Mouse (Mus musculus) heart, postnatal 36 days (tissue): ENCODE data around the gene Bcor. TPM values are rescaled to one million over a fixed set of nuclear protein-coding genes. Genes with fewer than 3 reads are reported as not detected.

Experiments used
- DNase-seq, 2 experiments: peaks; one replicate each; pipeline ENCODE4 v3.0.0; 2021 to 2022
- intact Hi-C: fragments of 180-260 bp; cut with DNase I; formaldehyde crosslinking; loops from one replicate; pipeline ENCODE4 v1.15.1; 2025
- total RNA-seq, 2 experiments: library from RNA; stranded (reverse); gene quantifications; 2 replicates each; pipeline ENCODE4 v1.2.3; 2021

The Bcor gene
- total RNA-seq, 2 experiments from 2014 or later = 20.0 to 25.9 TPM

DNA sequence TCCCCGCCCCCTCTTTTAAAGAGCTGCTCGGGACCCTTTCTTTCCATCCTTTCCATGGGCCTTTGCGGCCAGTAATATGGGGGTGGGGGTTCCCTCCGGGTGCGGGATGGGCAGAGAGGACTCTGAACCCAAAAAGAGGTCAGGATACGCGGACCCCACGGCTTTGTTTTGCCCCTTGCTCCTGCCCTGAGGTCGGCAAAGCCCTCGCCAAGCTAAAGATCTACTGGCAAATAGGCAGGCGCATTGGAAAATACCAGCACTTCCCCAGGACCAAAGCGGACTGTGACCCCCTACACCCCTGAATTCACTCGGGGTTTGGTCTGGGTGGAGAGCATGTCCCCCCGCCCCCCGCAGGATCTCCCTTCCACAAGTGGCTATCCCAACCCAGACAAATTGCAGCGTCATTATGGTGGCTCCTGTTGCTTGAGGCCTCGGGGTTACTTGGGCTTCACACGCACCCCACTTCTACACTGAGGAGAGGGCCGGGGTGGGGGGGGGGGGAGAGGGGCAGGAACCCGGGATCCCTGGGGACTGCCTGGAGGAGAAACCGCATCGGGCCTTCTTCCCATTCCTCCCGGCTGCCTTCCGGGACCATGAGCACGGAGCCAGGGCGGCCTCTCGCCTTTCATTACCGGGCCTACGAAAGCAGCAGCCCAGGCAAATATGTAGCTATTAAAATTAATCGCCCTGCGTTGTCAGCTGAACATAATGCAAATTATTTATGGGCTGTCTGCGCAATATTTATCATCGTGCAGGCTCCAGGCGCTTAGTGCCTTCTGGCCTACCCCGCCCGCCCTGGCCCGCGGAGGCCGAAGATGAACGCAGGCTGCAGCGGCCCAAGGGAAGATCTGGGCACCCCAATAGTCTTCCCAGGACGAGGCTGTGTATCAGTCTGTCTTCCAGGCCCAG, 7.9 kb downstream of the Bcor start:
- intact Hi-C loops = loop anchor here (5.0 to 10.0 kb wide), 2 partner anchors 200 to 227 kb away; no protein-coding TSS in a partner anchor
- DNase-seq = peak in 1 of 2 experiments; percentile 7

GRCm38 (mm10) chrX:12151269-12151995, 8.7 kb downstream of the Bcor start:
- intact Hi-C loops = loop anchor here (5.0 to 10.0 kb wide), 2 partner anchors 199 to 227 kb away; no protein-coding TSS in a partner anchor
- DNase-seq = no peak

GRCm38 (mm10) chrX:12150425-12150824, 9.7 kb downstream of the Bcor start:
- no peak for DNase-seq
- intact Hi-C loops = loop anchor here (5.0 to 10.0 kb wide), 2 partner anchors 198 to 226 kb away; no protein-coding TSS in a partner anchor

DNA sequence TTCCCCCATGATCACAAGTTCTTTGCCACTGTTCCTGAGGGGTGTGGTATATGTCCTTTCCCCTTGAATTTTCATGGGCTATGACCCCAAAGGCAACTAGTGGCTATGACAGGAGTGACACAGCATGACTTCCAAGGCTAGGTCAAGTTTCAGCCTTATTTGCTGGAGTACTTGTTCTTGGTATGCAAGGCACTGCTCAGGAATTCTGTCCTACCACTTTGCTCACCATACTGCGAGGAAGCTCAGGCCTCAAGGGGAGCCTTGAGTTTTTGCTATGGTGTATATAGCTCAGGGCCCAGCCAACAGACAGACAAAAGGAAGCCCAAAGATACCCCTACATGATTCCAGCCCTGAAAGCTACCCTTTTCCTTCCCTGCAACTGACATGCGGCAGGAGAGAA, 13.9 kb downstream of the Bcor start:
- DNase-seq = no peak
- intact Hi-C loops = no loop called here

GRCm38 (mm10) chrX:12142832-12143231, 17.3 kb downstream of the Bcor start:
- no peak for DNase-seq
- intact Hi-C loops = no loop called here

DNA sequence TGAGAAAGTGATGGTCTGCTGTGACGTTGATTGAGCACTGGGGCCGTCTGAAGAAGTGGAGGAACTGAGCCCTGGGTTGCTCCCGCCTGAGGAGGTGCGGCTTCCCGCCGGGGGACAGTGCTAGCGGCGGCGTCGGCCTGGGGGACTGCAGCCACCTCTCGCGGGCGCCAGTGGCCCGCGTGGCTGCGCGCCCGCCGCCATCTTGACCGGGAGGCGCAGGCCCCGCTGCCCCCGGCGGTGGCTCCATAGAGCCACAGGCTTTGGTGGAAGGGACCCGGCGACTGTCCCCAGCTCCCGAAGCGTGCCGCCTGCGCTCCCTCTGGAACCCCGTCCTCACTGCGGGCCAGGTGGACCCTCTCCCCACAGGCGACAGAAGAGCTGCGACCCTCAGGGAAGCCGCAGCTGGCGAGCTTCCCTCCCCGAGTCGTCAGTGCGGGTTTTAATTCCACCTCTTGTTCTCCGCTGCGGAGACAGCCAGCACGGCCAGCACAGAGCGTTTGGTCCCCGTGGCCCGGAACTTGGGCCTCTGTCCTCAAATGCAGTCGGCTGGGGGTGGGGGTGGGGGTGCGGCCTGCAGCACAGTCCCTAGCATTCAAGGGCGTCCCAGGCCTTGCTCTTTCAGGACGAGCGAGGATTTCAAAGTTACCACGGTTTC, 19.9 kb downstream of the Bcor start:
- intact Hi-C loops = no loop called here
- peak in 1 of 2 experiments; percentile 46 for DNase-seq

DNA sequence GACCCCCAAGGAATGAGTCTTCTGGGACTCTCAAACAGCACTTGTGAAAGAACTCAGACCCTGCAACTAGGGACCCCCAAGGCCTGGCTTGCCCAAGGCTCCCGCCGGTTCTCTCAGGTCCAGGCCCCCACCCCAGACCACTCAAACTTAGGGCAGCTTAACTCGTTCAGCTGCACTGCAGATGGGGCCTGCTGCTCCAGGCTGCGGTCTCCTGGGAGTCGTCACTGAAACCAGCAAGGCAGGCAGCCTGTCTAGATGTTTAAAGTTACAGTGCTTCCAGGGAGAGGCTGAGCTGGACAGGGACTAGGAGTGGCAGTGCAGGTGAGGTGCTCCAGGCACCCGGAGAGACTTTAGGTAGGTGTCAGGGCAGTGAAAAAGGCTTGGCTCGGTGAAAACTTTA, 21.9 kb downstream of the Bcor start:
- DNase-seq = no peak
- intact Hi-C loops = loop anchor here (2.0 to 10.0 kb wide), 2 partner anchors 17 to 333 kb away; no protein-coding TSS in a partner anchor

DNA sequence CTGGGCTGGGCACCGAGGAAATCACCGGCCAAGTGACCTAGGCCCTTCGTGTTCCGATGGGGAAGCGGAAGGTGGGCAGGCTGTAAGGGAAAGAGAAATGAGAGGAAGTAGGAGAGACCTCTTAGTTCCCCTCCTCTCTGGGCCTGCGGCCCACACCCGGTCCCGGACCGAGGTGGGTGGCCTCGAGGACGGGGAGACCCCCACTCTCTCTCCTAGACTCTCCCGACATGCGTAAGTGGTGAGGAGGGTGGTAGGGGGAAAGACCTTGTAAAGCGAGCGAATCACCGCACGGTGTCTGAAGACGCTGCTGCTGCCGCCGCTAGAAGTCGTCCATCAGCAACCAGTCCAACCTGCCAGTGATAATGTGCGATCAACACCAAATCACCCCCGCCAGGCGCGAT, 23.0 kb downstream of the Bcor start:
- no peak for DNase-seq
- intact Hi-C loops = loop anchor here (10.0 kb wide), 1 partner anchor 332 kb away; no protein-coding TSS in a partner anchor

- intact Hi-C loops = loop anchor here (10.0 kb wide), 1 partner anchor 332 kb away; no protein-coding TSS in a partner anchor
Observed at GRCm38 (mm10) chrX:12136261-12137101, 23.7 kb downstream of the Bcor start.

GRCm38 (mm10) chrX:12135121-12136111, 24.7 kb downstream of the Bcor start:
- peak; percentile 73 to 75 for DNase-seq
- intact Hi-C loops = loop anchor here (2.0 to 10.0 kb wide), 2 partner anchors 57 to 331 kb away; no protein-coding TSS in a partner anchor

More at GRCm38 (mm10) chrX:12136261-12137101, 23.7 kb downstream of the Bcor start:
- DNase-seq = peak; percentile 58 to 62

- peak; percentile 68 to 69 for DNase-seq
- intact Hi-C loops = loop anchor here (2.0 to 10.0 kb wide), 4 partner anchors 56 to 472 kb away; no protein-coding TSS in a partner anchor
Observed at GRCm38 (mm10) chrX:12134541-12134940, 25.6 kb downstream of the Bcor start.

DNA sequence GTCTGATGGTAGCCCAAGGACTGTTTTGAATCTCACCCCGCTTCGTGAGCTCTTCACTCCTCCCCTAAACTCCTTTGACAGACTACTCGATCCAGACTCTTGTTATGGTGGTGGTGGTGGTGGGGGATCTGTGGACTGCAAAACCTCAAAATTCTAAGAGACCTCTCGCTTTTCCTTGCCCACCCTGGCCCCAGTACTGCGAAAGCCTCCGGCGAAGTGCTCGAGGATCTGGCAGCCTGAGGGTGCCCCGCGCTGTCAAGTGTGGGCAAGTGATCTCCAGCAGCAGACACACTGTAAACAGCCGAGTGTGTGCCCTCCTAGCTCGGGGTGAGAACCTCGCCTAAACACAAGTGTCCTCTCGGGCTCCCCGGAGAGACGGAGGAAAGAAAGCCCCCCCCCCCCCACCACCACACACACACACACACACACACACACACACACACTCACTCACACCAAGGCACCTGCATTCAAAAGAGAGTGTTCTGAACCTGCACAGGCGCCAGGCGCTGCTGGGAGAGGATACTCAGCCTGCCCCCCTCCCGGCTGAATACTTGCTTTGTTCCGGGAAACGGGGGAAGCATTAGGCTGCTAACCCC, 26.2 kb downstream of the Bcor start:
- DNase-seq = peak in 1 of 2 experiments; percentile 29
- intact Hi-C loops = loop anchor here (2.0 to 10.0 kb wide), 5 partner anchors 45 to 472 kb away; no protein-coding TSS in a partner anchor

DNA sequence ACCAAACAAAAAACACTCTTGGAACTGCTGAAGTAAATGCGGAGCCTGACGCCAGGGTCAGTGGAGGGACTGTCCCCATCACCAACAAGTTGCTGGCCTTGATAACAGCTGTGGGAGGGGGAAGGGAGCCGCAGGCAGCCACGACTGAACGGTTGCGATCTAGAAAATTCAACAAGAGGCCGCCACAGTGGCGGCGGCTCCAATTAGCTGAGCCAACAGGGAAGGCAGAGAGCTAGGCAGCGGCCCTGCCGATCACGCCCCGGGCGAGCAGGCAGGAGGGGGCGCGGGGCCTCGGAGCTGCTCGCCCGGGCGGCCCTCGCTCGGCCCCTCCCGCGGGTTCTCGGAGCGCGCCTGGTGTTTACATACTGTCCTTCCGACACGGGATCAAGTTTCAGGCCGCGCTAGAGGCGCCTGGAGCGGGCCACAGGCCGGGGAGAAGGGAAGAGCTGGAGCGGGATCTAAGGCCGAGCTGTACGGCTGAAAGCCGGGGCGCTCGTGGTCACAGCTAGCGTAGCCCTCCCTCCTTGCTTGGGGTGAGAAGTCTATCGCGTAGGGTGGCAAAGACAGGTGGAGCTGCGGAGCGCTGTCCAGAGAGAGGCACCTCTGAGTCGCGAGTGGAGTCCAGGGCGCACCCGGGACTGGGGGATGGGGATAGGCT, 26.8 kb downstream of the Bcor start:
- intact Hi-C loops = loop anchor here (2.0 to 10.0 kb wide), 4 partner anchors 45 to 471 kb away; no protein-coding TSS in a partner anchor
- DNase-seq = peak in 1 of 2 experiments; percentile 65

GRCm38 (mm10) chrX:12132541-12133177, 27.5 kb downstream of the Bcor start:
- intact Hi-C loops = loop anchor here (2.0 to 10.0 kb wide), 4 partner anchors 44 to 470 kb away; no protein-coding TSS in a partner anchor
- DNase-seq = no peak

DNA sequence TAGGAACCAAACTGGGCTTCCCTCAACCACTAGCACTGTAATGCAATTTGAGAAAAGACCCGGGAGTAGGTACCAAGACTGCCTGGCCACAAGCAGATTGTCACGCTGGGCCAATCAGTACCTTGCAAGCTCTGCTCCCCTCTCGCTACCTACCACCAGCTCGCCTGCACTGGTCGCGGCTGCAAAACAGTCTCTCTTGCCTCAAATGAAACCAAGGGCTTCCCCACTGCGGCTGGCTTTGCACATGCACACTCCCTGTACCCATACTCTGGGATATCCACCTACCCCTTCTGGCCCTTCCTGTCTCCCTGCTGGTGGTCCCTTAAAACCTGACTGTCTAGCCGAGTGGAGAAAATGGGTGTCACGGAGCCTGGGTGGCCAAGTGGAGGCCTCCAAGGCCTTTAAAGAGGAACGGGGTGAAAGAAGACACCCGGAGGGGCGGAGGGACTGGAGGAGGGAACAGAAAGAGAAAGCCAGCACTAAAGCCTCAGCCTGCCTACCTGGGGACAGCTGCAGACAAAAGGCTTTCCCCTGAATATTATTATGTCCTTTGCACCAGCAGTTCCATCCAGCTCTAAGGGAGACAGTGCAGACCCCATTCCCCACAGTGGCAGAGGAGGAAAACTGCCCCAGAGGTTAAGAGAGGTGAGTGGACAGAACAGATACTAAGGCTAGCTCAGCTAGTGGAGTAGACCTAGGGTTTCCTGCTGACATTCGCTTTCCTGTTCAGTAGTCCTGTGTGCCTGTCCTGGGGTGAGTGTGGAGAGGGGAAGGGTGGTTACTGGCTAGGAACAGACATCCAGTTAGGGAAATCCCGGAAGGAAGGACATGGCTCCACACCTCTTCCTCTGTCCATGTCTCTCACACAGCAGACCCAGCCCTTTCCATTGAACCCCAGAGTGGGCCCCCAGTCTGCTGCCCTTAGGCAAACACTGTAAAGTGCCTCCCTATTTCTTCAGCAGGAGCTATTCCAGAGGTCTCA, 30.0 kb downstream of the Bcor start:
- peak in 1 of 2 experiments; percentile 12 for DNase-seq
- intact Hi-C loops = loop anchor here (1.0 to 10.0 kb wide), 4 partner anchors 38 to 468 kb away; no protein-coding TSS in a partner anchor
